Mouse (Mus musculus) liver, embryonic 14.5 days (tissue): ENCODE measurements around the gene Ociad1. TPM values are rescaled to one million over a fixed set of nuclear protein-coding genes. Genes with fewer than 3 reads are reported as not detected.
A peak's percentile ranks its signal among the peaks of the same experiment; 100 is the strongest.

Experiments used
- ATAC-seq: fragments of 200-750 bp; cut with Nextera tagmentation; 2 replicates; pipeline ENCODE4 v1.8.0; 2017; ENCODE audit warnings: moderate number of reproducible peaks, mild to moderate bottlenecking, moderate library complexity; ENCODE audit not compliant: insufficient read depth
- DNase-seq, 3 experiments: peaks; one replicate each; pipeline ENCODE4 v3.0.0-alpha.2; 2012 to 2013; ENCODE audit warnings: low read depth in 3 of 3, low spot score in 3 of 3
- H3K27ac ChIP-seq: fragments of 300-500 bp; sonication (generic); 2 replicates; pipeline ENCODE4 v1.5.1; 2014; ENCODE audit warnings: moderate library complexity, mild to moderate bottlenecking, control low read depth, inconsistent platforms
- H3K27me3 ChIP-seq: fragments of 300-500 bp; sonication (generic); 2 replicates; pipeline ENCODE4 v1.6.1; 2014; ENCODE audit warnings: mild to moderate bottlenecking, low read length, moderate library complexity; ENCODE audit not compliant: control insufficient read depth, insufficient read depth
- H3K36me3 ChIP-seq: fragments of 300-500 bp; sonication (generic); replicated peaks from 2 replicates; pipeline ENCODE4 v1.6.1; 2014; ENCODE audit warnings: low read depth; ENCODE audit not compliant: control insufficient read depth, insufficient read depth
- H3K4me1 ChIP-seq, 2 experiments: fragments of 200-500 bp in 1 of 2; fragments of 300-500 bp in 1 of 2; sonication (generic) in 1 of 2; replicated peaks; 2 replicates each; pipeline ENCODE4 v1.6.1; 2012 to 2014; ENCODE audit warnings: antibody characterized with exemption in 1 of 2, inconsistent platforms in 1 of 2, low read length in 1 of 2; ENCODE audit not compliant: control insufficient read depth in 2 of 2, insufficient read depth in 2 of 2
- H3K4me2 ChIP-seq: fragments of 300-500 bp; sonication (generic); 2 replicates; pipeline ENCODE4 v1.6.1; 2014; ENCODE audit warnings: low read depth, mild to moderate bottlenecking, control low read depth, moderate library complexity
- H3K4me3 ChIP-seq, 2 experiments: fragments of 200-500 bp in 1 of 2; fragments of 300-500 bp in 1 of 2; sonication (generic) in 1 of 2; 2 replicates each; pipeline ENCODE4 v1.5.1; 2012 to 2014; ENCODE audit warnings: low read depth in 2 of 2, low read length in 2 of 2, mild to moderate bottlenecking in 2 of 2, control low read depth in 1 of 2, inconsistent platforms in 1 of 2, moderate library complexity in 1 of 2; ENCODE audit not compliant: insufficient read depth in 1 of 2
- H3K9ac ChIP-seq: fragments of 300-500 bp; sonication (generic); replicated peaks from 2 replicates; pipeline ENCODE4 v1.6.1; 2014; ENCODE audit warnings: mild to moderate bottlenecking, control low read depth, moderate library complexity
- H3K9me3 ChIP-seq: fragments of 300-500 bp; sonication (generic); 2 replicates; pipeline ENCODE4 v1.6.1; 2016; ENCODE audit warnings: low read length, mixed read lengths; ENCODE audit not compliant: control insufficient read depth
- CTCF ChIP-seq: IDR thresholded peaks from 2 replicates; pipeline ENCODE4 v1.5.1; 2016; ENCODE audit warnings: antibody characterized with exemption, low read depth, control low read depth
- EP300 ChIP-seq: IDR thresholded peaks from 2 replicates; pipeline ENCODE4 v1.6.1; 2016; ENCODE audit warnings: antibody characterized with exemption, low read depth
- WGBS: fragments of 180-500 bp; shearing (Covaris S2); extraction: QIAGEN DNeasy Blood & Tissue Kit; methylation state at CpG from one replicate; pipeline ENCODE4 v1.1.7; 2014; ENCODE audit not compliant: insufficient replicate concordance; 5-methylcytosine and 5-hydroxymethylcytosine counted together
- polyA plus RNA-seq, 2 experiments: library from polyadenylated mRNA; depleted of rRNA in 1 of 2; stranded (reverse) in 1 of 2; unstranded in 1 of 2; fragments of >200 nt; fragmentation: Nextera tagmentation in 1 of 2; extraction: Ambion mirVana in 1 of 2; gene quantifications; 2 replicates each; pipeline versions ENCODE4 v1.2.1 to v1.2.3; 2012 to 2014

Ociad1 gene
- polyA plus RNA-seq, 2 experiments = 77.4 to 81.4 TPM

- no peak for ATAC-seq
- no peak for DNase-seq
- 53% methylated on average over 6 of the region's 6 CpGs for WGBS
- Histone ChIP-seq H3K27ac (no peak overlapping the region), H3K4me2 (peak overlapping the region; percentile 45; the same call in 1 of the 2 replicates), H3K9me3 (no peaks in the 10 kb centered on the region), H3K4me1 (peaks cover 42 to 49% of the 10 kb centered on the region in 2 experiments), H3K36me3 (no peaks in the 10 kb centered on the region), H3K4me3 (peak overlapping the region in 1 of 2 experiments; percentile 7; a peak in 1 of 4 replicates), H3K9ac (no peak overlapping the region), H3K27me3 (peaks cover 2% of the 10 kb centered on the region; the same call in 1 of the 2 replicates)
- TF ChIP-seq CTCF = no peak
- TF ChIP-seq EP300 = no peak
These were observed 66.7 kb downstream of the Ociad1 start for GRCm38 (mm10) chr5:73359134-73359751.

DNA sequence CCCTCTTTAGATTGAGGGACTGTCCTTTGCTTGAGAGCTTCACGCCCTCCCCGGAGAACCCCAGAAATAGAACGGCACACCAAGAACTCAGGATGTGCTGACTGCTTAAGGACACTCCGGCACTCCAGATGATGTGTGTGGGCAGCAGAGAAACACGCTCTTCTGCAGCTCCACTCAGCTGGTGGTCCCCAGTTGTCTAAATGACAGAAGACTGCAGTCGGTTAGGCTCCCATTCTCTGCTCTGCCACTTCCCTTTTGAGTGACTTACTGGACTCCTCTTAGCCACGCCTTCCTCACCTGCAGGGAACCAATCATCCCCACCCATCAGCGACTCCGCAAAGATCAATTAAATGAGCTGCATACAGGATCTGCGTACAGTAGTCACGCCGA, 67.2 kb downstream of the Ociad1 start:
- no peak for DNase-seq
- 37% methylated on average over 12 of the region's 12 CpGs for WGBS
- no peaks in the 10 kb centered on the region for H3K9me3 ChIP-seq
- TF ChIP-seq CTCF (no peak), EP300 (no peak)
- peaks cover 2% of the 10 kb centered on the region; the same call in 1 of the 2 replicates for H3K27me3 ChIP-seq
- no peak overlapping the region for H3K9ac ChIP-seq
- peak overlapping the region; percentile 45 for H3K4me2 ChIP-seq
- no peak overlapping the region for H3K27ac ChIP-seq
- no peaks in the 10 kb centered on the region for H3K36me3 ChIP-seq
- peaks cover 42 to 49% of the 10 kb centered on the region in 2 experiments for H3K4me1 ChIP-seq
- H3K4me3 ChIP-seq = peak overlapping the region in 1 of 2 experiments; percentile 7; a peak in 1 of 4 replicates
- no peak for ATAC-seq

DNA sequence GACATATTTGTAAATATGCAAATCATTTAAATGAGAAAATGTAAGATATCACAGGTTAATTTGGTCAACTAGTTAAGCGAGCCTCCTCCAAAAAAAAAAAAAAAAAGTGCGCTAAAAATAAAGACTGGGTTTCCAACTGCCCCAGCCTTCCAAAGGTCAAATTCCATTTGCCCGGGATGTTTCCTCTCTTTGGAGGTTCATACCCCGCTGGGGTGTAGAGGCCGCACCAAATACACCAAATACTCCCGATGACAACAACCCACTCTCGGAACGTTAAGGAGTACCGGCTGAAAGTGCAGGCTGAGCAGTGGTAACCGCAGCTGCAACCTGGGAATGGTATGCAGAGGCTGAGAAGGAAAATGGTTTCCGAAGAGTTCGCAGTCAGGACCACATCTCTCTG, 67.7 kb downstream of the Ociad1 start:
- Histone ChIP-seq H3K4me3 (no peak overlapping the region), H3K9me3 (no peaks in the 10 kb centered on the region), H3K36me3 (no peaks in the 10 kb centered on the region), H3K4me2 (peak overlapping the region; percentile 45), H3K9ac (no peak overlapping the region), H3K27ac (no peak overlapping the region), H3K4me1 (peaks cover 42 to 49% of the 10 kb centered on the region in 2 experiments), H3K27me3 (peaks cover 2% of the 10 kb centered on the region; the same call in 1 of the 2 replicates)
- DNase-seq (no peak), ATAC-seq (no peak)
- TF ChIP-seq EP300 = no peak
- TF ChIP-seq CTCF = no peak
- 32% methylated on average over 12 of the region's 12 CpGs for WGBS

GRCm38 (mm10) chr5:73362338-73362737, 69.8 kb downstream of the Ociad1 start:
- Histone ChIP-seq H3K4me1 (peaks cover 33 to 38% of the 10 kb centered on the region in 2 experiments), H3K9me3 (no peaks in the 10 kb centered on the region), H3K27me3 (peaks cover 2% of the 10 kb centered on the region; the same call in 1 of the 2 replicates), H3K36me3 (no peaks in the 10 kb centered on the region), H3K27ac (no peak overlapping the region), H3K4me2 (no peak overlapping the region), H3K9ac (no peak overlapping the region), H3K4me3 (no peak overlapping the region)
- DNase-seq = no peak
- ATAC-seq = no peak
- 86% methylated on average over 7 of the region's 7 CpGs for WGBS
- TF ChIP-seq CTCF = no peak
- no peak for TF ChIP-seq EP300

- Histone ChIP-seq H3K9ac (no peak overlapping the region), H3K27me3 (peaks cover 2% of the 10 kb centered on the region; the same call in 1 of the 2 replicates), H3K9me3 (no peaks in the 10 kb centered on the region), H3K27ac (no peak overlapping the region), H3K4me1 (peaks cover 33 to 38% of the 10 kb centered on the region in 2 experiments), H3K36me3 (no peaks in the 10 kb centered on the region), H3K4me3 (no peak overlapping the region), H3K4me2 (no peak overlapping the region)
- TF ChIP-seq EP300 (no peak), CTCF (no peak)
- DNase-seq (no peak), ATAC-seq (no peak)
- WGBS = 83% methylated on average over 5 of the region's 5 CpGs
These were observed 70.2 kb downstream of the Ociad1 start for GRCm38 (mm10) chr5:73362791-73363190.

Other genes starting within 250 kb of the Ociad1 start
- gene Fryl, start 36.2 kb upstream of the Ociad1 start, polyA plus RNA-seq (2012; rRNA removed) = 15.4 and 22.1 TPM in 2 replicates
- 41.8 and 46.7 TPM in 2 replicates for gene Fryl, start 36.2 kb upstream of the Ociad1 start, polyA plus RNA-seq (2014; fragmentation: Nextera tagmentation; extraction: Ambion mirVana)
- gene Ociad2, start 48.2 kb downstream of the Ociad1 start, polyA plus RNA-seq (2012; rRNA removed) = 0.51 and 0.95 TPM in 2 replicates
- gene Ociad2, start 48.2 kb downstream of the Ociad1 start, polyA plus RNA-seq (2014; fragmentation: Nextera tagmentation; extraction: Ambion mirVana) = 2.8 and 3.6 TPM in 2 replicates
- gene Cwh43, start 113.3 kb downstream of the Ociad1 start, polyA plus RNA-seq (2012; rRNA removed) = not detected in 2 replicates
- not detected in 2 replicates for gene Cwh43, start 113.3 kb downstream of the Ociad1 start, polyA plus RNA-seq (2014; fragmentation: Nextera tagmentation; extraction: Ambion mirVana)
- 1.1 and 1.5 TPM in 2 replicates for gene Dcun1d4, start 188.2 kb downstream of the Ociad1 start, polyA plus RNA-seq (2012; rRNA removed)
- 2.8 and 2.9 TPM in 2 replicates for gene Dcun1d4, start 188.2 kb downstream of the Ociad1 start, polyA plus RNA-seq (2014; fragmentation: Nextera tagmentation; extraction: Ambion mirVana)